Mouse (Mus musculus) olfactory bulb, adult 2 months (tissue): ENCODE results near the gene Il1r1. TPM values are rescaled to one million over a fixed set of nuclear protein-coding genes. Genes with fewer than 3 reads are reported as not detected.

Experiments used
- H3K27ac ChIP-seq: fragments of 200-500 bp; 2 replicates; pipeline ENCODE4 v1.5.1; 2012; ENCODE audit warnings: low read depth, low read length; ENCODE audit not compliant: insufficient read depth
- H3K4me1 ChIP-seq: fragments of 200-500 bp; 2 replicates; pipeline ENCODE4 v1.6.1; 2012; ENCODE audit warnings: low read length; ENCODE audit not compliant: control insufficient read depth, insufficient read depth
- H3K4me3 ChIP-seq: fragments of 200-500 bp; 2 replicates; pipeline ENCODE4 v1.5.1; 2012; ENCODE audit warnings: mild to moderate bottlenecking, low read depth, low read length, moderate library complexity; ENCODE audit not compliant: insufficient read depth
- CTCF ChIP-seq: fragments of 200-500 bp; IDR thresholded peaks from 2 replicates; pipeline ENCODE4 v1.5.1; 2012; ENCODE audit warnings: low read depth, mild to moderate bottlenecking, low read length, moderate library complexity; ENCODE audit not compliant: insufficient read depth
- POLR2A ChIP-seq: fragments of 200-500 bp; IDR thresholded peaks from 2 replicates; pipeline ENCODE4 v1.6.1; 2012; ENCODE audit warnings: mild to moderate bottlenecking, low read depth, low read length, moderate library complexity; ENCODE audit not compliant: insufficient read depth
- WGBS: fragments of 180-500 bp; shearing (Covaris S2); methylation state at CpG from one replicate; pipeline ENCODE4 v1.1.7; 2018; 5-methylcytosine and 5-hydroxymethylcytosine counted together
- polyA plus RNA-seq: library from polyadenylated mRNA; stranded (reverse); fragments of >200 nt; gene quantifications from 2 replicates; pipeline ENCODE4 v1.2.4, GENCODE M21; 2012; ENCODE audit warnings: low replicate concordance; ENCODE audit not compliant: missing spikeins, insufficient read depth, insufficient read length

Il1r1 gene
- polyA plus RNA-seq, 1 experiment = not detected

- no peak overlapping the region for H3K4me3 ChIP-seq
- no peak overlapping the region for H3K27ac ChIP-seq
- no peaks in the 10 kb centered on the region for H3K4me1 ChIP-seq
- no peak for TF ChIP-seq POLR2A
- TF ChIP-seq CTCF = no peak
- 88% methylated on average over 3 of the region's 3 CpGs for WGBS
Observed at GRCm38 (mm10) chr1:40229033-40229432, 4.2 kb downstream of the Il1r1 start.

GRCm38 (mm10) chr1:40229771-40230280 lies 4.9 kb downstream of the Il1r1 start:
- WGBS = 79% methylated on average over 3 of the region's 3 CpGs
- Histone ChIP-seq H3K4me1 (no peaks in the 10 kb centered on the region), H3K27ac (no peak overlapping the region), H3K4me3 (no peak overlapping the region)
- TF ChIP-seq CTCF (no peak), POLR2A (no peak)

- no peaks in the 10 kb centered on the region for H3K4me1 ChIP-seq
- H3K4me3 ChIP-seq = no peak overlapping the region
- H3K27ac ChIP-seq = no peak overlapping the region
- WGBS = 85% methylated on average over 7 of the region's 7 CpGs
- TF ChIP-seq CTCF (no peak), POLR2A (no peak)
Observed at GRCm38 (mm10) chr1:40230336-40230735, 5.5 kb downstream of the Il1r1 start.

GRCm38 (mm10) chr1:40231116-40231515 lies 6.2 kb downstream of the Il1r1 start:
- WGBS = 90% methylated on average over 3 of the region's 3 CpGs
- H3K27ac ChIP-seq = no peak overlapping the region
- H3K4me3 ChIP-seq = no peak overlapping the region
- TF ChIP-seq CTCF = no peak
- TF ChIP-seq POLR2A = no peak
- no peaks in the 10 kb centered on the region for H3K4me1 ChIP-seq

DNA sequence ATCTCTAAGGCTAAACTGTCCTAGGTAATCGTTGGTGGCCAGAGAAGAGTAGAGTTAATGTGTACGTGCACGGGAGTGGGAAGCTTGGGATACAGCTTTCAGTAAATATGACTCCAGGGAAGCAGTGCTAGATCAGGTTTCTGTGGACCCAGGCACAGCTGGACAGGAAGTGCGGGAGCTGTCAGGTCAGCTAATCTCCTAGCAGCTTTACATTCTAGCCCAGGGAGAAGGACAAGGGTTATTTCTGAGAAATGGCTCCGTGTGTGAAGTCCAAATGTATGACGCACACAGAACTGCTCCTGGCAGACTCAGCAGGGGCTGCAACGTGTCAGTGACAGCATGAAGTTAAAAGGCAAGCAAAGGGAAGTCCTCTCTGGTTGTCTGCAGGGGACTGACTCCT lies 8.3 kb downstream of the Il1r1 start:
- no peak for TF ChIP-seq POLR2A
- TF ChIP-seq CTCF = no peak
- WGBS = 75% methylated on average over 7 of the region's 7 CpGs

DNA sequence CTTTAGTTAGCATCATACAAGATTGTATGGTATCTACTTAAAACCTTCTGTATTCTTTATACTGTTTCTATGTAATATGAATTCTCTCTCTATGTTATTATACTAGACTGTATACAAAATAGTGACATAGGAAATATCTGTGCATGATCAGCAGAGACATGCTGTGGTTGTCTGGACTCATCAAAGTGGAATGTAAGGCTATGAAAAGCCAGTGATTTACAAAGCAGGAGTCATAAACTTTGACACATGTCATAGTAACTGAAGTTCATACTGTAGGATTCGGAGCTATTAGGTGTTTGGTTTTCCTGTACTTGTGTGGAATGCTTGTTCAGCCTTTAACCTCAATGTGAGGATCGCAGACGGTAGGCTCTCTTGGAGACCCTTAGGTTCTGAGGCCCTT lies 8.7 kb downstream of the Il1r1 start:
- no peaks in the 10 kb centered on the region for H3K4me1 ChIP-seq
- H3K27ac ChIP-seq = no peak overlapping the region
- H3K4me3 ChIP-seq = no peak overlapping the region
- TF ChIP-seq CTCF = no peak
- TF ChIP-seq POLR2A = no peak
- WGBS = 89% methylated on average over 3 of the region's 3 CpGs

More for the DNA sequence above, 8.3 kb downstream of the Il1r1 start:
- Histone ChIP-seq H3K4me1 (no peaks in the 10 kb centered on the region), H3K27ac (no peak overlapping the region), H3K4me3 (no peak overlapping the region)

GRCm38 (mm10) chr1:40235597-40236249 lies 10.8 kb downstream of the Il1r1 start:
- no peaks in the 10 kb centered on the region for H3K4me1 ChIP-seq
- H3K4me3 ChIP-seq = no peak overlapping the region
- TF ChIP-seq POLR2A = no peak
- no peak for TF ChIP-seq CTCF
- H3K27ac ChIP-seq = no peak overlapping the region
- 80% methylated on average over 5 of the region's 5 CpGs for WGBS

GRCm38 (mm10) chr1:40236694-40237093 lies 11.8 kb downstream of the Il1r1 start:
- no peak overlapping the region for H3K27ac ChIP-seq
- no peak for TF ChIP-seq POLR2A
- TF ChIP-seq CTCF = no peak
- no peaks in the 10 kb centered on the region for H3K4me1 ChIP-seq
- no peak overlapping the region for H3K4me3 ChIP-seq
- 70% methylated on average over 6 of the region's 6 CpGs for WGBS

GRCm38 (mm10) chr1:40237094-40237493 lies 12.2 kb downstream of the Il1r1 start:
- Histone ChIP-seq H3K4me1 (no peaks in the 10 kb centered on the region), H3K27ac (no peak overlapping the region), H3K4me3 (no peak overlapping the region)
- no peak for TF ChIP-seq CTCF
- no peak for TF ChIP-seq POLR2A
- WGBS = 81% methylated on average over 6 of the region's 6 CpGs

DNA sequence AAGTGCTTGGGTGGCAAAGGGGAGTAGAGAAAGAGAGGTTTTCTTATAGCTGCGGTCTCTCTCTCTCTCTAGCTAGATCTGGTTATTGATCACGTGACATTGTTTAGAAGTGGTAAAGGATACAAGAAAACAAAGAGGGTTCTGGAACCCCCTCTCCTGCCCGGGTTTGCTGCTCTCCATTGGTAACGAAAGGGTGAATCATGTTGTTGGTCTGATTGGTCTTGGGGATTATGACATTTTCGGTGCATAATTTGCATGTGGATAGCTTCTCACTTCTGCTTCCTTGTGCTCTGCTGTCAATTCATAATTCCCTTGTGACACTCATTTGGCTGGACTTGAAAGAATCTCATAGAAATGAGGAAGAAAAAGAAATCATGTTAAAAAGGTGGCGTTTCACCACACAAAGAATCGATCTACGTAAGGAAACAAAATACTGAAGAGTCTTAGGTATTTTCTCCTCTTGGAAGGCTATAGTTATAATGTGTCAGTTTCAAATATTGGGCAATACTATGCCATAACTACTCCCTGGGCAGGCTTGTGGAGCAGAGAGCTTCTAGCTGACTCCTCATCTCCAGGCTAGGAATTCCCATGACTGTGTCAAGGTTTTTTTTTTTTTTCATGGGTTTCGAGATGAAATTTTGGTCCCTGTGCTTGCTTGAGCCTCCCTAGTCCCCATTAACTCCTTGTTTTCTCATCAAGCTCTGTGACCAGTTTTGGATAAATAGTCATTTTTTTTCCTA lies 15.6 kb downstream of the Il1r1 start:
- Histone ChIP-seq H3K27ac (no peak overlapping the region), H3K4me1 (no peaks in the 10 kb centered on the region), H3K4me3 (no peak overlapping the region)
- no peak for TF ChIP-seq CTCF
- TF ChIP-seq POLR2A = no peak
- WGBS = 88% methylated on average over 9 of the region's 9 CpGs
